Mouse (Mus musculus): ENCODE results near the gene Epyc. TPM values are rescaled to one million over a fixed set of nuclear protein-coding genes. Genes with fewer than 3 reads are reported as not detected.

The Epyc gene
- total and polyA plus RNA-seq, 2 experiments from 2014 or later: 0.30 to 1.8 TPM

GRCm38 (mm10) chr10:97624381-97624780 is 19.5 kb upstream of the Epyc start:
- Histone ChIP-seq H3K4me2 (ENCODE audit: low read depth, low read length) (no peak overlapping the region), H3K27me3 (ENCODE audit: control insufficient read depth, insufficient read depth, low read length) (no peaks in the 10 kb centered on the region), H3K4me3 (ENCODE audit: low read depth, low read length) (no peak overlapping the region), H3K36me3 (replicated peaks; ENCODE audit: control insufficient read depth, insufficient read depth, low read length) (no peaks in the 10 kb centered on the region), H3K4me1 (ENCODE audit: control insufficient read depth, insufficient read depth) (no peaks in the 10 kb centered on the region), H3K9me3 (replicated peaks; ENCODE audit: control insufficient read depth, low read length) (no peaks in the 10 kb centered on the region), H3K27ac (ENCODE audit: low read depth) (no peak overlapping the region), H3K9ac (replicated peaks; ENCODE audit: low read depth, low read length) (no peak overlapping the region)
- no peak for TF ChIP-seq CTCF (IDR thresholded peaks at IDR 0.05; ENCODE audit: low read depth)
- TF ChIP-seq EP300 (IDR thresholded peaks at IDR 0.05; ENCODE audit: low read depth): no peak
- ATAC-seq (ENCODE audit: insufficient read depth, low read depth): no peak
- 57% methylated on average over 2 of the region's 2 CpGs for WGBS
- DNase-seq (ENCODE audit: low spot score): peak; percentile 6

DNA sequence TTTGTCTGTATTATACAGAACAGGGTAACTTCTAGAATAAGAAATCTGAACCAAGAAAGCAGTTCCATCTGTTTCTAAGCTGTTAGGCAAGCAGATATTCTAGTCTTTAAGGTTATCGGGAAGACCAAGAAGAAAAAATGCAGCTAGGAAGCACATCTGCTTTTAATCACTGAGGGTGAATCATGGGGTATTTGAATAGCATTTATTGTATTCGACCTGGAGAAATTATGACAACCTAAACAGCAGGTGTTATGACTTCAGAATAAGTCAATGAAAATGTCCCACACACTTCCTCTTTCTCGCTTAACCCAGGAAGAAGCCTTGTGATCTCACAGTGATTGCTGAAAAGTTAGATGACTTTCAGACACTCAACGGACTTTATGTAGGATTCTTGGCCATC is 18.8 kb upstream of the Epyc start:
- 50% methylated on average over 4 of the region's 4 CpGs for WGBS
- Histone ChIP-seq H3K4me3 (ENCODE audit: low read depth, low read length) (no peak overlapping the region), H3K9ac (replicated peaks; ENCODE audit: low read depth, low read length) (no peak overlapping the region), H3K9me3 (replicated peaks; ENCODE audit: control insufficient read depth, low read length) (no peaks in the 10 kb centered on the region), H3K27me3 (ENCODE audit: control insufficient read depth, insufficient read depth, low read length) (no peaks in the 10 kb centered on the region), H3K36me3 (replicated peaks; ENCODE audit: control insufficient read depth, insufficient read depth, low read length) (no peaks in the 10 kb centered on the region), H3K27ac (ENCODE audit: low read depth) (no peak overlapping the region), H3K4me1 (ENCODE audit: control insufficient read depth, insufficient read depth) (no peaks in the 10 kb centered on the region), H3K4me2 (ENCODE audit: low read depth, low read length) (no peak overlapping the region)
- TF ChIP-seq CTCF (IDR thresholded peaks at IDR 0.05; ENCODE audit: low read depth): no peak
- no peak for TF ChIP-seq EP300 (IDR thresholded peaks at IDR 0.05; ENCODE audit: low read depth)
- ATAC-seq (ENCODE audit: insufficient read depth, low read depth) (no peak), DNase-seq (ENCODE audit: low spot score) (no peak)

DNA sequence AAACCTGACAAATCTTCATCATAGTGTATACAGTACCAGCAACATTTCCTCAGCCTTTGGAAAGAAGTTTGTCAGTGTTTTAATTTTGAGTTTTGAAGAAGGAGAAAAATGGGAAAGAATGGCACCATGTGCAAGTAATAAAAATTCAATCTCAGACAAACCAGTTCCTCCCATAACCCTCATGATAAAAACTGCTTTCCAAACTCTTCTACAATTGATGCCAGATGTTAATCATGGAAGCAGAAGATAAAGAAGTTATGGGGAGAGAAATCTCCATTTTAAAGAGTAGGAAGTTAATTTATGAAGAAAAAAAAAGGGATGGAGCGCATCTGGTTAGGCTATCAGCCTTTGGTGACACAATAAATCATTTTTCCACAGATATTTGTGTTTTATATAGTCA is 17.3 kb upstream of the Epyc start:
- Histone ChIP-seq H3K36me3 (replicated peaks; ENCODE audit: control insufficient read depth, insufficient read depth, low read length) (no peaks in the 10 kb centered on the region), H3K4me1 (ENCODE audit: control insufficient read depth, insufficient read depth) (no peaks in the 10 kb centered on the region), H3K27me3 (ENCODE audit: control insufficient read depth, insufficient read depth, low read length) (no peaks in the 10 kb centered on the region), H3K9me3 (replicated peaks; ENCODE audit: control insufficient read depth, low read length) (no peaks in the 10 kb centered on the region), H3K9ac (replicated peaks; ENCODE audit: low read depth, low read length) (no peak overlapping the region), H3K27ac (ENCODE audit: low read depth) (no peak overlapping the region), H3K4me2 (ENCODE audit: low read depth, low read length) (no peak overlapping the region), H3K4me3 (ENCODE audit: low read depth, low read length) (no peak overlapping the region)
- DNase-seq (ENCODE audit: low spot score): no peak
- TF ChIP-seq CTCF (IDR thresholded peaks at IDR 0.05; ENCODE audit: low read depth) (no peak), EP300 (IDR thresholded peaks at IDR 0.05; ENCODE audit: low read depth) (no peak)
- 73% methylated on average over 1 of the region's 1 CpGs for WGBS
- no peak for ATAC-seq (ENCODE audit: insufficient read depth, low read depth)

DNA sequence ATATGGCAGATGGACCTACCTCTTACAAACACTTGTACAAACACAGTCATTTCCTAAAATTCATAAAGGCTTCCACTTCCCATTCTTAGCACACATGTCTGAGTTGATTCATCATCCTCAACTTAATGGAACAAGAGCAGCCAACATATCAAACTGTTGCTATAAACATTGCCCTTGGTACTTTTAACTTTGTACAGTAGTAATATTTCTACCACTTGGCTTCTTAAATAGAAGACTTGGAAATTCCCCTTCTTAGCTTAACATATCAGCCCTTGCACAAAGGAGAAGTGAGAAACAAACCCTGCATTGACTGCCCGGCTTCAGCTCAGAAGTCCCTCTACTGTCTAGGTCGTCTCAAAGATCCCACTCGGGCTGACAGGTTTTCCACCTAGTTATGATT is 12.8 kb upstream of the Epyc start:
- Histone ChIP-seq H3K4me2 (ENCODE audit: low read depth, low read length) (no peak overlapping the region), H3K27me3 (ENCODE audit: control insufficient read depth, insufficient read depth, low read length) (no peaks in the 10 kb centered on the region), H3K4me1 (ENCODE audit: control insufficient read depth, insufficient read depth) (no peaks in the 10 kb centered on the region), H3K9ac (replicated peaks; ENCODE audit: low read depth, low read length) (no peak overlapping the region), H3K4me3 (ENCODE audit: low read depth, low read length) (no peak overlapping the region), H3K36me3 (replicated peaks; ENCODE audit: control insufficient read depth, insufficient read depth, low read length) (no peaks in the 10 kb centered on the region), H3K27ac (ENCODE audit: low read depth) (no peak overlapping the region), H3K9me3 (replicated peaks; ENCODE audit: control insufficient read depth, low read length) (no peaks in the 10 kb centered on the region)
- 75% methylated on average over 3 of the region's 3 CpGs for WGBS
- TF ChIP-seq EP300 (IDR thresholded peaks at IDR 0.05; ENCODE audit: low read depth) (no peak), CTCF (IDR thresholded peaks at IDR 0.05; ENCODE audit: low read depth) (no peak)
- ATAC-seq (ENCODE audit: insufficient read depth, low read depth) (no peak), DNase-seq (ENCODE audit: low spot score) (no peak)

GRCm38 (mm10) chr10:97641926-97642325 is 1.9 kb upstream of the Epyc start:
- WGBS: 69% methylated on average over 2 of the region's 2 CpGs
- Histone ChIP-seq H3K36me3 (replicated peaks; ENCODE audit: control insufficient read depth, insufficient read depth, low read length) (no peaks in the 10 kb centered on the region), H3K4me3 (ENCODE audit: low read depth, low read length) (no peak overlapping the region), H3K9me3 (replicated peaks; ENCODE audit: control insufficient read depth, low read length) (no peaks in the 10 kb centered on the region), H3K9ac (replicated peaks; ENCODE audit: low read depth, low read length) (no peak overlapping the region), H3K27me3 (ENCODE audit: control insufficient read depth, insufficient read depth, low read length) (no peaks in the 10 kb centered on the region), H3K27ac (ENCODE audit: low read depth) (no peak overlapping the region), H3K4me1 (ENCODE audit: control insufficient read depth, insufficient read depth) (no peaks in the 10 kb centered on the region), H3K4me2 (ENCODE audit: low read depth, low read length) (no peak overlapping the region)
- ATAC-seq (ENCODE audit: insufficient read depth, low read depth) (no peak), DNase-seq (ENCODE audit: low spot score) (no peak)
- no peak for TF ChIP-seq CTCF (IDR thresholded peaks at IDR 0.05; ENCODE audit: low read depth)
- no peak for TF ChIP-seq EP300 (IDR thresholded peaks at IDR 0.05; ENCODE audit: low read depth)

DNA sequence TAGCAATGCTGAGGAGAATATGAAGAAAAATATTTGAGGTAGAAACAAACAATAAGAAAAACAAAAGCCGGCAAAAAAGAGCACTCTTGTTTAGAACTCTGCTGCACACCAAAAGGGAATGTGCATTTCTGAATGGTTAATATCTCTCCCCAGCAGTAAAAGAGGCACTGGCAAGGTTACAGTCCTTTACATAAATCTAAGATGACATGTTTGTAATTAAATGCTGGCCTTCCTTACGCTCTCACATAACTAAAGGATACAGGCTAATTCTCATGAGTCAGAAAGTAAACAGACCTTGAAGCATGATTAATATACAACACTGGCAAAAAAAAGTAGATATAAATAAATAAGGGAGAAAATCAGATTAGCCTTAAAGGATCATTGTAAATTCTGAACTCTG is 6.5 kb downstream of the Epyc start:
- Histone ChIP-seq H3K9me3 (replicated peaks; ENCODE audit: control insufficient read depth, low read length) (no peaks in the 10 kb centered on the region), H3K27ac (ENCODE audit: low read depth) (no peak overlapping the region), H3K27me3 (ENCODE audit: control insufficient read depth, insufficient read depth, low read length) (no peaks in the 10 kb centered on the region), H3K4me1 (ENCODE audit: control insufficient read depth, insufficient read depth) (no peaks in the 10 kb centered on the region), H3K4me2 (ENCODE audit: low read depth, low read length) (no peak overlapping the region), H3K36me3 (replicated peaks; ENCODE audit: control insufficient read depth, insufficient read depth, low read length) (no peaks in the 10 kb centered on the region), H3K9ac (replicated peaks; ENCODE audit: low read depth, low read length) (no peak overlapping the region), H3K4me3 (ENCODE audit: low read depth, low read length) (no peak overlapping the region)
- ATAC-seq (ENCODE audit: insufficient read depth, low read depth) (no peak), DNase-seq (ENCODE audit: low spot score) (no peak)
- 66% methylated on average over 2 of the region's 2 CpGs for WGBS
- TF ChIP-seq EP300 (IDR thresholded peaks at IDR 0.05; ENCODE audit: low read depth): no peak
- TF ChIP-seq CTCF (IDR thresholded peaks at IDR 0.05; ENCODE audit: low read depth): no peak

All from heart, postnatal 0 days (tissue).